Mouse (Mus musculus) cerebellum, adult 9-11 months (tissue): ENCODE measurements around the gene Htr6.

Experiments
- DNase-seq: peaks from one replicate; pipeline ENCODE4 v3.0.0; 2022

Gene Htr6

DNA sequence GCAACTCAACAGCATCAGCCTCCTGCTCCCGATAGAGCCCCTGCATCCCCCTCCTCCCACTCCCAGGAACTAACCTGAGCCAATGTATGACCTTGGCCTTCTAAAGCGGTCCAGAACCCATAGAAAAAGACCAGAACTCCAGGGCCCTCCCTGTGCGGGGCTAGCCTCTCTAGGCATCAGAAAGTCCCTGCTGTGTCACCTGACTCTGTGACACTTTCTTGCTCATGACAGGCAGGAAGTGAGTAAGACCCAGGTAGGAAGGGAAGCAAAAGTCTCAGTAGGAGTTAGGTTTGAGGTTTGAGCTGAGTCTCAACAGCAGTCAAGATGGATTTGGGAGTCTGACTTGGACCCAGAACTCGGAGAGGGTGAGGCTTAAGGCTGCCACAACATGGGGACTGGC is 11.6 kb upstream of the Htr6 start:
- DNase-seq, result no peak

DNA sequence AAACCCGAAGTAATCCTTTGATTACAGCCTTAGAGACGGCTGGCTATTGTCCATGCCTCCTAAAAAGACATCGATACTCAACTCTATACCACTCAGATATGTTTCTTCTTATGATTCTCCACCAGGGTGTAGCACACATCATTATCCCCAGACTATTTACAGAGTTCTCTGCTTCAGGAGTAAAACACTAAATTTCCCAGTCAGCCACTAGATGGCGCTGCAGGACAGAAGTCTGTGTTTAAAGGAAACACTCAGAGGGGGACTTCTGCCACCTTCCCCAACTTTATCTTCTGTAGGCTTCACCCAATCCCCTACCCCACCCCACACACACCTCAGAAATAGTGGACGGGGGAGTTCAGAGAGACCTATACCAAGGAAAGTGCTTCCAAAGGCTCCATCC is 10.7 kb upstream of the Htr6 start:
- peak; percentile 65 for DNase-seq

DNA sequence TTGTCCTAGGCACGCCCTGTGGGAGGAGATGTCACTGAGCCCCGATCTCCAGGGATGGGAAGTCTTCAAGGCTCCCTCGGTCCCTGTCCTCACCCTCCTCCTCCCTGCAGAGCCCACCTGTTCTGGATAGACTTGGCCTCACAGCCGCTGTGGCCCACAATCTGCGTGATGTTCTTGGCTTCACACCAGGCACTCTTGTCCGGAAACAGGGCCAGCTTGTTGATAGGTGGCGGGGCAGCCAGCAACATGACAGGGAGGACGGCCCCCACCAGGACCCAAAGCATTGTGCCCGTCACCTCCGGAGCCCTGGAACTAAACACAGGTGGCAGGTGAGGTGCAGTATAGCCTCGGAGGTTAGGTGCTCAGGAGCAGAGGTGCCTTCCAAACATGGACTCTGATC is 10.0 kb upstream of the Htr6 start:
- DNase-seq, result no peak

DNA sequence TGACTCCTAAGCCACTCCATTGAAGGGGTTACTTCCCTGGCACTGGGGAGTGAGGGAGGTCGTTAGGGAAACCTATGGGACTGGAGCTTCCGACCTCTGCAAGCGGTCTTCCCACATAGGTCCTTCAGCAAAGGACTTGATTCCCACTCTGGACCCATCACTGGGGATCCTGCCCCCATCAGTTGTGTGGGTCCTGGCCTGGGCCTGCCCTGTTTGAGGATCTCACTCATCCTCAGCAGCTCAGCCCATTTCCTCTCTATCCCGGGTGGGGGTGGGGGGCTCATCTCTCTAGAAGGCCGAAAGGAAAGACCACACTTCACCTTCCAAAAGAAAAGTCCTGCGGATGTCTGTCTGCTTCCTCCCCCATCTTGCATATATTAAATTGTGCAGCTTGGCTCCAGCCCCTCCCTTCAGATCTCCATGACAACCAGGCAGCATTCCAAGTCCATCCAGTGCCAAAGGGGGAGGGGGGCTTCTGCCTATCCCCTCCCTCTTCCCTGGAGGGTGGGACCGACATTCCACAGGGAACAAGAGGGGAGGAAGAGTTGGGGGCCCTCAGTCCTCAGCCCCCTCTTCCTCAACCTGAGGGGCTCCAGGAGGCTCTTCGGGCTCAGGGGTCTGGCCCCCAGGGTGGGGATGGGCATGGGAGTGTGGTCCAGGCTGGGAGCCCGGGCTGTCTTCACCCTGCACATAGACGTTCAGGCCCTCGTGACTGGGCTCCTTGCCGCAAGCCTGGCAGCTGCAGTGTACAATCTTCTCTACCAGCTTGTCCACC is 7.6 kb upstream of the Htr6 start:
- no peak for DNase-seq

DNA sequence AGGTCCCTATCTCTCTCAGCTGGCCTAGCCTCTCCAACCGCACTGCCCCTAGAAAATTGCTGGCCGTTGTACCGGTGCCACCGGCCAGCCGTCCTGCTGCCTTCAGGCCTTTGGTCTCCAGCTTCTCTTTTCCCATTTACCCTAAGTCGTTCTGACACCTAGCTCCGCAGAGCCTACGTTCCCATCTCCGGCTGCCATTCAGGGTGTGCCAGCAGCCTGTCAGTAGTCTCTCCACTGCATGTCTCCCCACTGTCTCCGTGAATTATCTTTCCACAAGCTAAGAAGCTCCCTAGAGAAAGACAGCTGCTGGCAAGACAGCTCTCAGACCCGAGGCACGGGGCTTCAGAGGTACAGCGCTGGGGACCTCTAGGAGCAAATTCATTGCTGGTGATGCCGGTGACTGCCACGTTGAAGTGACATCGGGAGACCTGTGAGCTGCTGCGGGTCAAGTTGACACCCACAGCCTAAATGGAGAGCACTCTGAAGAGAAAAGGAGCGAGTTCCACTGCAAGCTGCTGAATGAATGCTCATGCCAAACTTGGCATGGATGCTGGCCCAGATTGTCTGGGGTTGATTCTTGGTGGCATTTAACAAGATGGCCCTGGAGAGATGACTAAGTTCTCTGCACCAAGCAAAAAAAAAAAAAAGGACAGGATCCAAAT is 6.0 kb upstream of the Htr6 start:
- DNase-seq, result peak; percentile 57

DNA sequence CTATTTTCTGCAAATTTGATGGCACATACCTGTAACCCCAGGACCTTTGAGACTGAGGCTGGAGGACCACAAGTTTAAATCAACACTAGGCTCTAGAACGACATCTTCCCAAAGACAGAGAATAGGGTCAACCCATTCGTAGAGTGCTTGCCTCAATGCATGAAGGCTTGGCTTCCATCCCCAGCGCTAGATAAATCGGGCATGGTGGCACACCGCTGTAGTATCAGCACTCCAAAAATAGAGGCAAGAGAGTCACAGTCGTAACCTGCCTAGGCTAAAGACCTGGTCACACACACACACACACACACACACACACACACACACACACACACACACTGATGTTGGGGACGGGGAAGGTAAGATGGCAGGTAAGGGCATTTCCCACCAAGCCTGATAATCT is 4.9 kb upstream of the Htr6 start:
- no peak for DNase-seq

DNA sequence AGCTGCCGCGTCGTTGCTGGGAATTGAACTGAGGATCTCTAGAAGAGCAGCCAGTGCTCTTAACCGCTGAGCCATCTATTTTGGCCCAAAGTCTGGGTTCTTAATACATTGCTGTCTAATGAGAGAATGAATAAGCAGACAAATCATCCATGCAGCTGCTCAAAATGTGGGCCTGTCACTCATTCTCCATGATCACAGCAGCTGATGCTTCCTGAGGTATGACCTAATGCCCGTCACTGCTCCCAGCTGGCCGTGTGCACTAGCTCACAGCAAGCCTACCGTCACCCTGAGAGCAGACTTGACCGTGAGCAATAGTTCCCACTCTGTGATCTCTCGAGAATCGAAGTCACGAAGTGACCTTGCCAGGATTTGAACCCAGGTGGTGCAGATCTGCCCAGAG is 4.1 kb upstream of the Htr6 start:
- no peak for DNase-seq

DNA sequence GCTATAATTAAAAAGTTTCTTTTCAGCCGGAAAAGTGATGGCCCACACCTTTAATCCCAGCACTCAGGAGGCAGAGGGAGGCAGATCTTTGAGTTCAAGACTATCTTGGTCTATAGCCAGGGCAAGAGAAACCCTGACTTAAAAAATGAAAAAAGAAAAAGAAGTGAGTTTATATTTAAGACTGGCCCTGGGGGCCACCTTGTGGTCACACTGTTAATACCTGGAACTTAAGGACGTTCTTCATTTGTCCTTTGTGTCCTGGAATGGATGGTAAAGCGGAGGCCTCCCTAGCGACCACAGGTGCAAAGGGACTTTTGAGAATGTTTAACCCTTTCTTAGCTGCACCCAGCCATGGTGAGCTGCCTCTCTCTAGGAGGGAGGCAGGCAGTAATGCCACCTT is 3.4 kb upstream of the Htr6 start:
- DNase-seq, result no peak

DNA sequence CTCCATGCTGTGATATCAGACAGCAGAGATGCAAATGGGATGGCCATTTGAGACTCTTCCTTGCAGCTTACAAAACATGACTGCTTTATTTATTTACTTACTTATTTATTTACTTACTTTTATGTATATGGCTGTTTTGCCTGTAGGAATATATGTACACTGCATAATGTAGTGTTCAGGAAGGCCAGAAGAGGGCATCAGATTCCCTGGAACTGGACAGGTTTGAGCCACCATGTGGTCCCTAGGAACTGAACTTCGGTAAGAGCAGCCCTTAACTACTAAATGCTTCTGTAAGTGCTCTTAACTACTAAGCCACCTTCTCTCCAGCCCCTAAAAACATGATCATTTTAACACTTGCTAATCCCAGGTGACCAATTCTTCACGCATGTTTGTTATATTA is 2.9 kb upstream of the Htr6 start:
- DNase-seq, result no peak

DNA sequence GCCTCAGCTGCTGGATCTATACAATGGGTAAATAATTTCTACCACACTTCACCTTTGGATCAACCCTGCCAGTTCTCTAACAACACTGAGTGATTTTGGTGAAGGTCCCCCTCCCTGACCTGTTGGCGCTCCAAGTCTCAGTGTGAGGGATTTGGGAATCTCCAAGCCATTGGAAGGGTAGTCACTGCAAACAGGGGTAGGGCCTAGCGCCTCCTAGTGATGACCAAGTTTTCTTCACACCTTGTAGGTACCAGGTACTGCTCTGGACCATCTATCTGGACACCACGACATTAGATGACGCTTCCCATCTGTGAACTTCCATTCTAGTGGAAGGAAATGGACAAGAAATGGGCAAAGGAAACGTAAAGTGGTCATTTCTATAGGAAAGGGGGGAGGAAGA is 545 bp upstream of the Htr6 start:
- DNase-seq, result peak; percentile 36

DNA sequence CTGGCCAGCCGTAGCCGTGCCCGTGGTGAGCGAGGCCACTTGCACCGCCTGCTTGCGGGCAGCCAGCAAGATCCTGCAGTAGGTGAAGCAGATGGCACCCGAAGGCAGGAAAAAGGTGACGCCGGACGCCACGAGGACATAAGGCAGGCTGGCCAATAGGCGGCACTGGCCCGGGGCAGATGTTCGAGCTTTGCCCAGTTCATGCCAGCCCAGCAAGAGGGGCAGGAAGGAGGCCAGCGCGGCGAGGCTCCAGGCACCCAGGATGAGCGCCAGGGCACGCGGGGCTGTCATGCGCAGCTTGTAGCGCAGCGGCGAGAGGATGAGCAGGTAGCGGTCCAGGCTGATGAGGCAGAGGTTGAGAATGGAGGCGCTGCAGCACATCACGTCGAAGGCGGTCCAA is 1.3 kb downstream of the Htr6 start:
- DNase-seq, result no peak

DNA sequence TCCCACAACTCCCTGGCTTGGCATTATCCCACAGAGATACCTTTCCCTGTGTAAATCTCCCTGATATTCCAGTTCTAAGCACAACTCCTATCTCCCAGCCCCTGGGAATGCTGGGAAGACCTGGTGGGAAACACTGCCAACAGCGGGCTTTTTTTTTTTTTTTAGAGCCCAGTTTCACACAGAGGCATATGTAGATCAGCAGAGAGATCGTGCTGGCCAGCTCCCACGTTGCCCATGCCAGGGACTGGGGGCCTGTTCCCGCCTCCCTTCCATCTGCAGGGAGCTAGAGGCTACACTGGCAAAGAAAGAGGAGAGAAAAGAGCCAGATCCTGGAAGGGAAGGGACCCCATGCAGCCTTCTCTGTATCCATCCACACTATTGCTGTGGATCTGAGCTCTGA is 7.1 kb downstream of the Htr6 start:
- no peak for DNase-seq

DNA sequence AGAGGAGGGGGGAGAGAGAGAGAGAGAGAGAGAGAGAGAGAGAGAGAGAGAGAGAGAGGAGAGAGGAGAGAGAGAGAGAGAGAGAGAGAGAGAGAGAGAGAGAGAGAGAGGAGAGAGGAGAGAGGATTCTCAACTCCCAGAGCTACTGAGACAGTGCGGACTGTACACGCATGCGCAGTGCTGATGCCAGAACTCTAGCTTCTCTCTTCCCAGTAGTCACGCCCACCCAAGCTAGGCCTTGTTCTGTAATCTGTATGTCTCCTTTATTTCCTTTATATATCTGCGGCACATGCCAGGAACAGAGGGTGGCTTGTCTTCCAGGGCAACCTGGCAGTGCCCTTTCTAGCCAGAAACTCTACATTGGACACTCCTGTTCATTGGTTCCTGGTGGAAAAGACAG is 10.5 kb downstream of the Htr6 start:
- DNase-seq, result no peak

DNA sequence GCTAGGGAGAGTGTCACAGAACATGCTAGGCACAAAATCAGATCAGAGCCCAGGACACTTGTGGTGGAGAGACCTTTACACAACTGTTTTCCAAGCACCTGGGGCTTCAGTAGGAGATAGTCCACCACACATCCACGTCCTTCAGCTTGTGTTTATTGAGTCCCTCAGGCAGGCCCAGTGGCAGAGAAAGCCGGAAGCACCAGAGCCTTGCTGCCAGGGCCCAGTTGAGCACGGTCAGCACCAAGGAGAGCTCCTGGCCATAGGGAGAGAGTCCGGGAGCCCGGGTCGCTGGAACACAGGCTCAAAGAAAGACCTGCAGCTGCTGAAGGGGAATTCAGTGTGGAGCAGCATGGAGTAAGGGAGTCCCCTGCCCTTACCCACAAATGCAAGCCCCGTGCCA is 15.8 kb downstream of the Htr6 start:
- no peak for DNase-seq

DNA sequence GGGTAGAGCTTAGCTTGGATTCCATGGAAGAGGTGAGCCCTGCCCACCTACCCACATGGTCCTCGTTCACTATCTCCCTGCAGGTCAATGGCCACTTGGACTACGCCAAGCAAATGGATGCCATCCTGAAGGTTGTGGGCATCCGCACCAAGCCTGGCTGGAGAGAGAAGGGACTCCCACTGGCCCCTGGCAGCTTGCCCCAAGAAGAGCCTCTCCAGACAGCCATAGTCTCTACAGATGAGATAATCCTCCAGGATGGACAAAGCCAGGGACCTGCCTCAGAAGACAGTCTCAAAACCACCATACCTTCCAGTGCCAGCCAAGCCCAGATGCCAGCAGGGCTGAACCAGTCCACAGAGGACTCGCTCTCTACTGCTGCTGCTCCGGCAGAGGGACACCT is 17.3 kb downstream of the Htr6 start:
- no peak for DNase-seq

DNA sequence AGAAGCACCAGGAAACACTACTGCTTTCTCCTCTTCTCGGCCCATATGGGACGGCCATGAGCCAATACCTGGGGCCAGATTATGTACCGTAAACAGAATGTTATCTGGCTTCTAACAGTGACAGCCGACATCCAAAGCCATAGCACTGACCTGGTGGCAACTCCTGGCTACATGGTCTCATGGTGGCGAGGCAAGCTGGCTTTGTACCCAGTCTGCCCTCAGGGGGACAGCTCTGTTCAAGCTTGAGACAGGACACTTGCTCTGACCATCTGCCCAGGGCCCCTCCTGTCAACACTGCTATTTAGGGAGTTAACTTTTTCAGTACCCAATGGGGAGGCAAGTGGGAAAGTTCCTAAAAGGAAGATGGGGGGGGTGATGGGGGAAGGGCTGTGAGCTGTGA is 18.1 kb downstream of the Htr6 start:
- DNase-seq, result no peak

DNA sequence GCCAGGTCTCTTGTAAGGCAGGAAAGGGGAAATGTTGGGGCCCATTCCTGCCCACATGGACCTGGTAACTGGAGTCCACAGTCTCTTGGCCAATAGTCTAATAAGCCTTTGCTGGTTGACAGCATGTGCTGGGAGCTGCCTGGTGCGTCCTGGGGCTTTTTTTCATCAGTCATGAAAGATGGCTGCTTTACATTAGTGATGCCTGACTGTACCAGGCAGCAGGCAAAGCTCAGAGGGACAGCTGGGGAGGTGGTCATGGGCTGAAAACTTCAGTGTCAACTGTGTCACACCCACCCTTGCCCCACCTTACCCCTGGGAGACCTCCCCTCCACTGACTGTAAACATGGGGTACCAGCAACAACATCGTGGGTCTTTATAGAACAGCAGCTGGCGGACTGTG is 19.6 kb downstream of the Htr6 start:
- DNase-seq, result no peak

DNA sequence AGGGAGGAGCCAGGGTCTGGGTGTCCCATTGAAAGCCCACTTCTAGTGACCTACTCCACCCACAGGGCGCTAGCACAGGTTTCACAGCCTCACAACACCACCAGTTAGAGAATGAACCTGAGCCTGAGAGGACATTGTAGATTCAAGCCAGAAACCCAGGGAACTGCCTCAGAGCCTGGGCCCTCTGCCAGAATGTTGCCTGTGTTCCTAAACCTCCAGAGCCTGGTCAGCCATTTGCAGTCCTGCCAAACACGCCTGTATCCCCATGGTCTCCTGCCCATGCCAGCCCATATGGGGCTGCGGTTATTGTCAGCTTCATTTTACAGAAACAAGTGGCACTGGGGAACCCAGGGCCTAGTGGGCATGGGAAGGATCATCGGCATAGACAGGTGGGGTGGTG is 20.0 kb downstream of the Htr6 start:
- DNase-seq, result peak; percentile 58

DNA sequence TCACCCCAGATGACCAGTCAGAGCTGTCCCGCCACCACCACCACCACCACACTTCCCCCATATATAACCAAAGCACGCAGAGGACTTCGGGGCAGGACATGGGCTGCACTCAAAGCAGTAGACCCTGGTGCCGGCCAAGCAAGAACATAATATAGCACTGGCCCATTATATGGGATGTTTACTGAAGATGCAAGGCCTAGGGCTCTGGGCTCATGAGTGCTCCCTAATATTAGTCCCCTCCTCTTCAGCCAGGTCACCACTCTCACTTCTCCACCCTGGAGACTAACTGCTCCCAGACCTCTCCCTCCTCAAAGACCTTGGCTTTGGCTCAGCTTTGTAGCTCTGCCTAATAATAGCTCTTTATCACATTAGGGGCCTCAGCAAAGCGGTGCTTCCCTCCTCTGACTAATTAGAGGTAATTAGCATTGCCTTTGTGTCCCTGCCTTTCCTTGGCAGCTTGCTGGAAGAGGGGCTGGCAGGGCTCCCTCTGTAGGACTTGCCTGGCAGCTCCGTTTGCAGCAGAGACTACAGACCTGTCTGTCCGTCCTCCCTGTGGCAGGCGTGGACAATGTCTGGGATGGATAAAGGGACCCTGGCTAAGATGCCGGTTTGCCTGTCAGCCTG is 21.0 kb downstream of the Htr6 start:
- no peak for DNase-seq

DNA sequence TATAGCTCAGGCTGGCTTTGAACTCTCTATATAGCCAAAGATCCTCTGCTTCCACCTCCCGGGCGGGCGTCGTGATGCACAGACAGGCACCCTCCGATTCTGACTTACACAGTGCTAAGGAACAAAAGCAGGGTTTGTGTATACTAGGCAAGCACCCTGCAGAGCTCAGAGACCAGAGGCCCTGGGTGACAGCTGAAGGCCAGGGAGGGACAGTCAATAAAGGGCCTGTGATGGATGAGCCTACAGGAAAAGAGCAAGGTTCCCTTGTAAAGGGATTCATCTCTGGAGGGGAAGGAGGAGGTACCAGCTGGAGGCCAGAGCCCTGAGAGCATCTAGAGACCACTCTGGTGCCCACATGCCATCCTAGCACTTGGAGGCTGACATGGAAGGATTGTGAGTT is 22.0 kb downstream of the Htr6 start:
- DNase-seq, result no peak

DNA sequence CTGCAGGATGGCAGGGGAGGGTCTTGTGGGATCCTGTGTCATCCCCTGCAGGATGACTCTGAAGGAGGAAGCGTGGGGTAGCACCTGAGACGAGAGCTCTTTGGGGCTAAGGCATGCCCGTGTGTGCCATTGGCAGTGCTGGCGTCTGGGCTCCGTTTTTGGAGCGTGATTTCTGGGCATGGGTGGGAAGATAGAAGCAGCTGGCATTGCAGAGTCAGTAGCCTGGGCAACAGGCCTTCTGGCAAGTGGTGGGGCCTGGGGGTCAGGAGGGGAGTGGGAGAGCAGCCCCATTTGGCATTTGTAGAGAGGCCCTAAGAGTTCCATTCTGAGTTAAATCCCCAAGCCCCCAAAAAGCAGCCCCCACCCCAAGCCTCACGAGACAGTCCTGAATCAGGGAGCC is 22.6 kb downstream of the Htr6 start:
- no peak for DNase-seq

DNA sequence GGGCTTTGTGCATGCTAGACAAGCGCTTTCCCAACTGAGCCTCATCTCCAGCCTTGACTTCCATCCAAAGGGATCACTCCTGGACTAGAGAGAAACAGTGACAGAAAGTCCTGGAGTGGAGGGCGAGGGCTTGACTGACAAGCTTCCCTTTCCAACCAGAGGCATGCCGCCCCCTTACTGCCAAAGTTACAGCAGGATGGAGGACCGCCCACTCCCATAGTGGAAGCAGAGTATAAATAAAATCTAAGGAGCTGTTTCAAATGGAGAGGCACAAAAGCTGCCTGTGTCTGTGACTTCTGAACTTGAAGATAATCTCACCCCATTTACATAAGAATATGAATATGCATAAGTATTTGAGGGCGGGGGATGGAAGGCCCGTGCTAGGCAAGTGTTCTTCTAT is 26.9 kb downstream of the Htr6 start:
- DNase-seq, result no peak

DNA sequence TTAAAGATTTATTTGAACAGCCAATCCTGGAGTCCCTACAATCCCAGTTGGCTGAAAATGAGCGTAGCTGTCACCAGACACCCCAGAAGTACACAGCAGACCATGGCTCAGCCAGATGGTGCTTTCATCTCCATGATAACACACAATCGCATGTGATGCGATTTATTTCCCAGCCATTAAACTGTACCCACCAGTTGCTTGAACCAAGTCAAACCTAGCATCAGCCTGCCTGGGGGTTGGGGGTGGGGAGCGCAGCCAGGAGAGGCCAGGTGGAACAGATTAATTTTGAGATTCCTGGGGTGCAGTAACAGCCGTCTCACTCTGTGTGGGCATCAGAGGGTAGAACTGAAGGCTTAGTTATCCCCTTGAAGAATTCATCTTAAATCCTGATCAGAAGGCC is 29.0 kb downstream of the Htr6 start:
- no peak for DNase-seq

DNA sequence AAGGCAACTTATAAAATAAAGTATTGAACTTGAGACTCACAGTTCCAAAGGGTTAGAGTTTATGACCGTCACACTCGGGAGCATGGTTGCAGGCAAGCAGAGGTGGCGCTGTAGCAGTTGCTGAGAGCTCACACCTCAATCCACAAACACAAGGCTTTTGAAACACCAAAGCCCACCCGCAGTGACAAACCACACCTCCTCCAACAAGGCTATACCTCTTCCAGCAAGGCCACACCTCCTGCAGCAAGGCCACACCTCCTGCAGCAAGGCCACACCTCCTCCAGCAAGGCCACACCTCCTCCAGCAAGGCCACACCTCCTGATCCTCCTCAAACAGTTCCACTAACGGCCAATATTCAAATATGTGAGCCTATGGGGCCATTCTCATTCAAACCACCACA is 30.8 kb downstream of the Htr6 start:
- no peak for DNase-seq

DNA sequence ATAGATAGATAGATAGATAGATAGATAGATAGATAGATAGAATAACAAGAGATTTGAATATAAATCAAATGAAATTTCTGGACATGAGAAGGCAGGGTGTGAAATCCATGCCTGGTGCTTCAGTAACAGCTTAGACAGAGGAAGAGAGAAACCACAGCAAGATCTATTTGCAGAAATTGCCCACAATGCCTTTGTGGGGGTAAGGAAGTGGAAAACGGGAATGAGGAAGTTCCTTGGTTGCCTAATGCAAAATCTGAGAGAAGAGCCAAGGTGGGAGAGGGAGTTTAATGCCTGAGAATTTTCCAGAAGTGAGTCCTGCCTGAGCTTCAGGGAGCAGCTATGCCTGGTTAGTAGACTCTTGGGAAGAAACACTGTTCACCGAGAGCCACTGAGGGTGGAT is 31.8 kb downstream of the Htr6 start:
- DNase-seq, result no peak
